Mouse (Mus musculus) A20 (cell line): ENCODE data around the gene Celf1.

Experiments
- DNase-seq: peaks from one replicate; pipeline ENCODE4 v3.0.0-alpha.2; 2011; ENCODE audit warnings: low read depth, low spot score

The Celf1 gene

GRCm38 (mm10) chr2:90939750-90940149 lies 432 bp upstream of the Celf1 start:
- no peak for DNase-seq

- DNase-seq, result no peak
These were observed 1.6 kb downstream of the Celf1 start for GRCm38 (mm10) chr2:90941744-90942143.

GRCm38 (mm10) chr2:90950149-90950548 lies 10.0 kb downstream of the Celf1 start:
- no peak for DNase-seq

- no peak for DNase-seq
These were observed 10.5 kb downstream of the Celf1 start for GRCm38 (mm10) chr2:90950582-90951194.

- DNase-seq, result no peak
These were observed 13.3 kb downstream of the Celf1 start for GRCm38 (mm10) chr2:90953461-90953860.

- no peak for DNase-seq
These were observed 15.9 kb downstream of the Celf1 start for GRCm38 (mm10) chr2:90956053-90956452.

GRCm38 (mm10) chr2:90958856-90959255 lies 18.7 kb downstream of the Celf1 start:
- DNase-seq, result no peak

- DNase-seq, result no peak
These were observed 19.8 kb downstream of the Celf1 start for GRCm38 (mm10) chr2:90960012-90960411.

- DNase-seq, result no peak
These were observed 23.1 kb downstream of the Celf1 start for GRCm38 (mm10) chr2:90963304-90963703.

GRCm38 (mm10) chr2:90964811-90965465 lies 24.8 kb downstream of the Celf1 start:
- no peak for DNase-seq

- DNase-seq, result no peak
These were observed 25.4 kb downstream of the Celf1 start for GRCm38 (mm10) chr2:90965466-90966080.

GRCm38 (mm10) chr2:90970606-90971005 lies 30.4 kb downstream of the Celf1 start:
- no peak for DNase-seq

GRCm38 (mm10) chr2:90974101-90974500 lies 33.9 kb downstream of the Celf1 start:
- DNase-seq, result no peak

GRCm38 (mm10) chr2:90975181-90975835 lies 35.1 kb downstream of the Celf1 start:
- DNase-seq, result no peak

GRCm38 (mm10) chr2:90976590-90976989 lies 36.4 kb downstream of the Celf1 start:
- DNase-seq, result no peak

- DNase-seq, result no peak
These were observed 37.1 kb downstream of the Celf1 start for GRCm38 (mm10) chr2:90977291-90977690.

- no peak for DNase-seq
These were observed 45.9 kb downstream of the Celf1 start for GRCm38 (mm10) chr2:90986055-90986454.

GRCm38 (mm10) chr2:91008536-91008935 lies 68.4 kb downstream of the Celf1 start:
- no peak for DNase-seq

- DNase-seq, result peak; percentile 49
These were observed 73.7 kb downstream of the Celf1 start for GRCm38 (mm10) chr2:91013881-91014280.

GRCm38 (mm10) chr2:91015386-91015785 lies 75.2 kb downstream of the Celf1 start:
- no peak for DNase-seq

GRCm38 (mm10) chr2:91018061-91018788 lies 78.0 kb downstream of the Celf1 start:
- no peak for DNase-seq

GRCm38 (mm10) chr2:91019911-91020310 lies 79.7 kb downstream of the Celf1 start:
- no peak for DNase-seq
